Mouse (Mus musculus): ENCODE results near the gene Wnt1. TPM values are rescaled to one million over a fixed set of nuclear protein-coding genes. Genes with fewer than 3 reads are reported as not detected.
"Not testable (repeated sequence)": the region's sequence is repeated elsewhere in the genome, so short reads cannot be mapped to it uniquely, and the experiment has no call there.

Wnt1 gene
- total RNA-seq, 2 experiments from 2014 or later = not detected

DNA sequence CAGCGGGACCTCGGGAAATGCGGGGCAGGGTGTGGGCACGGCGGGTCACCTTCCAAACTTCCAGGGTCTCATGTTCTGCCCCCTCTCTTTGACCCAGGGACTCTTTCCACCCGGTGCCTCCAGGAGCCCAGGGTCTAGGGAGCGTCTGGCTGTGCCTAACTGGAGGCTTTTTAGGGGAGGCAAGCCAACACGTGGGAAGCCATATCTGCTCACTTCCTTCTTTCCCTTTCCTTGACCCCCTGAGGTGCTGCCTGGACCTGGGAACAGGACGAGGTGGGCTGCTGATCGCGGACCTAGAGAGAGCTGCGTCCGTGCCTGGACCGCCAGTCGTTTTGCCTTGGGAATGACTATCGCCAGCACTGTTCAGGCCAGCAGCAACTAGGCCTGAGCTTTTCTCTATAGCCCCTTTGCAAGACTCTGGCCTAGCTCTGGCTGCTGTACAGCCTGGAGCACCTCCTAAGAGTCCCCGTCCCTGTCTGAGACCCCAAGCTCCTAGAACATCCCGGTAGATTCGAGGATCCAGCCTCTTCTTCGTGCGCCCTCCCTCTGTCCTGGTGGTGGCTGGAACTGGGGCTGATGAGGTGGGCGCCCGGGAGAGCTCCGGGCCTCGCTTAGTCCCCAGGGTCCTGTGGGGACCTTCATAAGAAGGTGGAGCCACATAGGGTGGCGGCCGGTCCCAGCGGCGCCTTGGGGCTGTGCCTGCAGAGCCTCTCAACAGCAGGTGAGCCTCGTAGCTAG is 16.6 kb downstream of the Wnt1 start:
- DNase-seq = peak; percentile 13

DNA sequence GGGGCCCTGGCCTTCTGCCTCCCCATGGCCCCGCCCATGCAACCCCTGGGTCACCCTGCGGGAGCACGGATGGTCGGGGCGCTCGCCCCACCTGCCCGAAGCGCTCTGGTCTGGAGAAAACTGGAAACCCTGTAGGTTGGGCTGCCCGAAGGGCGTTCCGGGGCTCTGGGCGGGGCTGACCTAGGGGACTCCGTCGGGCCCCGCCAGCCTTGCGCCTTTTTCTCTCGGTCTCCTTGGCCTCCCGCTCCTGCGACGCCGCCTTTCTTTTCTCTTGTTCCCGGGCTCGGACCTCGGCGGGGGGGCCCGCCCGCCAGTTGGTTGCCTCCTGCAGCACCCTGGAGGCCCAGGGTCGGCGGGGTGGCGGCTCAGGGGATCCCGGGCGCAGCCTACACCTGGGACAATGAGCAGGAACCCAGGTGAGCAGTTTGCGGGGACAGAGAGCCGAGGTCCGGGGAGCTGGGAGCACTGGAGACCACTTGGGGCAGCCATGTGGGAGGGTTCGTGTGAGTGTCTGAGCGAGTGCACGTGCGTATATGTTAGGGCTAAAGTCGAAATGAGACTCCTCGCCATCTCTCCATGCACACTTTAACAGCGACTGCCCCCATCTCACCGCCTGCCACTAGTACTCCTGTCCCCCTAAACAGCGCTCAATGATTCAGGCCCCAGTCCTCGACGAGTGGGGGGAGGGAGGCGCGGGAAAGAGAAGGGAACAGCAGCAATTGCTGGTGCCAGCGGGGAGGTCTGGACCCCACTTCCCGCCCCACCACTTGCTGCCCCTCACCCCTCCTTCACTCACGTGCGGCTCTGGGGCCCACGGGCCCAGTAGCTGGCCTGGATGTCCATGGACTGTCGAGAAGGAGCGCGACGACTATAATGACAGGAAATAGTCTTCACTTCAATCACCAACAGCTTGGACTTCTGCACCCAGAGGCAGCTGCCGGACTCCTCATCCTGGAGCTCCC is 17.4 kb downstream of the Wnt1 start:
- peak; percentile 34 for DNase-seq

DNA sequence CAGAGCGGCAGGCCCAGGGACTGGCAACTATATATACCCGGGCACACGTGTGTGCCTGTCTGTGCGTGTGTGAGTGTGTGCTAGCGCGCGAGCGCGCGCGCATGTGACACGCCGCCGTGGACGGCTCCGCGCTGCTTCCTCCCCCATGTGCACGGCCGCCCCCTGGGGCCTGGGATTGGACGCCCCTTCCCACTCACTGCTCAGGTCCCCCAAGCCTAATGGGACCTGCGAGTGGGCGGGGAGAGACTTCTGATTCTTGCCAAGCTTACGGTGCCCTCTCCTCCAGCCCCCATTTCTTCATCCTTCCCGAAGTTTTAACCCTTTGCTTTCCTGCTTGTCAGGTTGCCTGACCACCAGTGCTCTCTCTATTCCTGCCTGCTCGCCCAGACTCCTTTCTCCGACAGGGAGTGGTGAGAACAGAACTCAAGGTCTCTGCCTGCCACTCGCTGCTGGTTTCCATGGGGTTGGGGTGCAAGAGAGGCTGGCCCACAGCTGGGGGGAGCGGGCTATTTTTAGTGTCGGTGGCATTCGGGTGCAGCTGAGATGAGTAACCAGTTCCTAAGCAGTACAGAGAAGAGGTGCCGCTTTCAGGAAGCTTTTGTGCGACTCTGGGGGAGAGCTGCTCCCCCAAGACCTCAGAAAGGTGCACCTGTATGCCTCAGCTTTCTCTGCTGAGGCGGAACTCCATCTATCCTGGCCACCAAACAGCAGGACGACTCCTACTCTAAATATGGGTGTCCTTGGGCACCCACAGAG is 18.4 kb downstream of the Wnt1 start:
- peak; percentile 42 for DNase-seq

DNA sequence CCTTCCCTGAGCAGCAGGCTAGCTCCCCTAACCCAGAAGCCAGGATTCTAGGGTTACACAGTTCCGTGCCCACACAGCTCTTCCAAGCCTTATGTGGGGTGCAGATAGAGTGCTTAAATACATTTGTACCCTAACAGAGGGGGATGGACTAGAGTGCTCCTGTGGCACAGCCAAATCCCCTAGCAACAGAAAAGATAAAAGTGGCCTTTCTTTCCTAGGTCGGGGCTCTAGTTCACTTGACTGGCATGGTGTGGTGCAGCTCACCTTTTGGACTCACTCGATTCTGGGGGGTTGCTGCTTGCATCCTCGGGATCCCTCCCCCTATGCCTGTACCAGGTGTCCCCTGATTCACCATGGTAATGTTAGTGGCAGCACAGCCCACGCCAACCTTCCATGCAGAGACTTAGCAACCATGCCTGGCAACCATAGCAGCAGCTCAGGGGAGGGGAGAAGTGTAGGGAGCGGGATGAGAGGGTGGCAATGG is 19.0 kb downstream of the Wnt1 start:
- DNase-seq = no peak

DNA sequence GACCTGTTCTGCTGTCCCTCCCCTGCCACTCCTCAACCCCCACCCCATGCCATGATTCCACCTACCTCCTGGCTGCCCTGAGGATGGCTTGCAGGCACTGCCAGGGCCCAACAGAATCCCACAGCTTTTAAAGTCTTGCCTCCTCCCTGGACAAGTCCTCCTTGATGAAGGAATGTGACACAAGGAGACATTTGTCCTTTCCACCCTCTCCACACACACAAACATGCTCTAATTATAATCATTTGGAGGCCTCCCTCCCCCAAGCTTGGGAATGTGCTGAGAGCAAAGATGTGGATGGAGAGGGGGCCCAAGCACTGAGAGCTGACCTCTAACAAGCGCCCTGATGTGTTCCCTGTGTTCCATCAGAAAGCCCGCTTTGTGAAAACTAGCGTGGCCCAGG is 19.7 kb downstream of the Wnt1 start, which contains the start of gene Ddn:
Gene Ddn, minus strand, starts transcription at position 101 of the 400 bp plus-strand sequence.
- no peak for DNase-seq

DNA sequence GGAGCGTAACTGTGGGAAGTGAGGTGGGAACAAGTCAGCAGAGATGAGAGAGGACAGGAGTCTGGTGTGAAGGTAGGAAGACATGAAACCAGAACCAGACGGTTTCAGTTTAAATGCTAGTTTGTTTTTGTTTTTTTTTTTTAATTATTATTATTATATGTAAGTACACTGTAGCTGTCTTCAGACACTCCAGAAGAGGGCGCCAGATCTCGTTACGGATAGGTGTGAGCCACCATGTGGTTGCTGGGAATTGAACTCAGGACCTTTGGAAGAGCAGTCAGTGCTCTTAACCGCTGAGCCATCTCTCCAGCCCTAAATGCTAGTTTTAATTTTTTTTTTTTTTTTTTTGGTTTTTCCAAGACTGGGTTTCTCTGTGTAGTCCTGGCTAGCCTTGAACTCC is 20.6 kb downstream of the Wnt1 start:
- not testable (repeated sequence) for DNase-seq

DNA sequence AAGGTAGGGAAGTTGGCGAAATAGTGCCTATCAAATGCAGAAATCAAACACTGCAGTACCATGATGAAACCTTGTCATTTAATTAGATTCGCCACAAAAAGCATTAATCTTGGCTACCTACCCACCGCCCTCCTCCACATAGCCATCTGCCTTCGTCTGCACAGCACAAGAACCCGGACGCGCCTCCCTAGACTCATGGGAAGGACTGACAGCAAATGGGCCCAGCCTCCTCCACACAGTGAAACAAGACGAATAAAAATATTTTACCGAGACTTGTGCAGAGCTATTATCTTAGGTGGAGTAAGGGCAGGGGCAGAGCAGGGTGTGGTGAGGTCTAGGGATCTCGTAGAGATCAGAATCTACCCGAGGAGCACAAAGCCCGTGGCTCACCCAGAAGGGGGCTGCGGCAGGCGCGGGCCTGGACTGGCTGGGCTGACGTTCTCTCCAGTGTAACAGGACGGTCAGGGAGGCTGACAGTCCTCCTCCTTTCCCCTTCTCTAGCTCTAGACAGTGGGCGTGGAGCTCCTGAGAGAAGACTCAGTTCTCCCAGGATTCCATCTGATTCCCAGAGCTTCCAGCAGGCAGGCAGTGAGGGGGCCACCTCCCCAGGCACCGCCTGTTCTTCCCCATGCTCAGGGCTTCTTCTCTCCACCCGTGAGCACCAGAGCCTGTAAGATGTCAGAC is 23.2 kb downstream of the Wnt1 start:
- DNase-seq = no peak

DNA sequence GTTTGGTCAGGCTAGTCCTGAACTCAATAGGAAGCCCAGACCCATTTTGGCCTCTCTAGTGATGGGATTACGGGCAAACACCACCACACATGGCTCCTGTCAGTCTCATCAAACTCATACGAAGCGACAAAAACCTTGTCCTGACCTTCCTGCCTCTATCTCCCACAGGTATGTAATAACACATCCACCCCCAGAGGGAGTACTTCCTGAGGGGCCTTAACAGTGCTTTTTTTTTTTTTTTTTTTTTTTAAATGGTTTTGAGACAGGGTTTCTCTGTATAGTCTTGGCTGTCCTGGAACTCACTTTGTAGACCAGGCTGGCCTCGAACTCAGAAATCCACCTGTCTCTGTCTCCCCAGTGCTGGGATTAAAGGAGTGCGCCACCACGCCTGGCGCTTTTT is 28.5 kb downstream of the Wnt1 start:
- DNase-seq = no peak

DNA sequence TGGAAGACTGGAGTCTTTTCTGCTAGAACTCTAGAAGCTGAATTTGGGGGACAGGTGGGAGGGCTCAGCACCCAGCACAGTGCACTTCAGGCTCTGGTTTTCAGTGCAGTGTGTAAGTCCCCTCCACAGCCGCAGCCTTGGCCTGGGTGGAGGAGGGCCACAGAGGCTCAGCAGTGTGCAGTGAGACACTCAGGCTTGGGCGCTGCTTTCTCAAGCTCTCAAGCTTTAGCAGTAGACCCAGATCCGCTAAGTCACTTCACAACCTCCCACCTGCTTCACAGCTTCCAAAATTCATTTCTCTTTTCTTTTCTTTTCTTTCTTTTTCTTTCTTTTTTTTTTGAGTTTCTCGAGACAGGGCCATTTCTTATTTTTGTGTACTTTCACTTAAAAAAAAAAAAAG is 31.3 kb downstream of the Wnt1 start:
- no peak for DNase-seq

DNA sequence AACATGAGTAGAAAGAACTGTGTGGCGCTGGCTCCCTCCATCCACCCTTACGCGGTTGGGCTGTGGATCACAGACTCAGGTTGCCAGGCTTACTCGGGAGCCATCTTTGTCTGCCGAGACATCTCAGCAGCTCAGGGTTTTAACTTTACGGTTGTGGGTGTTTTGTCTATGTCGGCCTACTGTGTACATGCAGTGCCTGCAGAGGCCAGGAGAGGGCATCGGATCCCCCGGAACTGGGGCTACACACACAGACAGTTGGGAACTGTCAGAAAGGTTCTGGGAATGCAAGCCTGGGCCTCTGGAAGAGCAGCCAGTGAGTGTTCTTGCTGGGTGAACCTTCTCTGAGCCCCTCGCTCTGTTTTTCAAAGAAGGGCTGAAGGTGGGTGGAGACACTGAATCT is 31.7 kb downstream of the Wnt1 start:
- no peak for DNase-seq

DNA sequence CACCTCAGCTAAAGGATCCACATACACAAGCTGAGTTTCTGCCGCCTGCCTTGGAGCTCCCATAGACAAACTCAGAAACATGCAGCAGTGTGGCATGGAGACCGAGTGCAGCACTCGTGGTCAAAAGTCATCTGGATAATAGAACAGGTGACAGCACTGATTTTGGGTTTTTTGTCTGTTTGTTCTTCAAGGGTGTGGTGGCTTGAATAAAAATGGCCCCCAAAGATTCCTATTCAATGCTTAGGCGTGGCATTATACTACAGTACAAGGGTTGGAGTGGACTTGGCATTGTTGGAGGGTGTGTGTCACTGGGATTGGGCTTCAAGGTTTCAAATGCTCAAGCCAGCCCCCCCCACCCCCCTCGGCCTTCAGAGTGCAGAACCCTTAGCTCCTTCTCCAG is 32.5 kb downstream of the Wnt1 start:
- DNase-seq = no peak

DNA sequence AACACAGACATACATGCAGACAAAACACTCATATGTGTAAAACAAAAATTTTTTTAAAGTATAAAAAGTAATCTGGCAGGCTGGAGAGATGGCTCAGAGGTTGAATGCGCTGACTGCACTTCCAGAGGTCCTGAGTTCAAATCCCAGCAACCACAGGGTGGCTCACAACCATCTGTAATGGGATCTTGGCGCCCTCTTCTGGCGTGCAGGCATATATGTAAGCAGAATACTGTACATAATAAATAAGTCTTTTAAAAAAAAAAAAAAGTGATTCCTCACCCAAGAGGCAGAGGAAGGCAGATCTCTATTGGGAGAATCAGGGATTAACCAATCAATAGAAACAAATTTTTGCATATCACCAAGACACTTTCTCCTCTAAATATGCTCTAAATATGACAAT is 33.8 kb downstream of the Wnt1 start:
- no peak for DNase-seq

DNA sequence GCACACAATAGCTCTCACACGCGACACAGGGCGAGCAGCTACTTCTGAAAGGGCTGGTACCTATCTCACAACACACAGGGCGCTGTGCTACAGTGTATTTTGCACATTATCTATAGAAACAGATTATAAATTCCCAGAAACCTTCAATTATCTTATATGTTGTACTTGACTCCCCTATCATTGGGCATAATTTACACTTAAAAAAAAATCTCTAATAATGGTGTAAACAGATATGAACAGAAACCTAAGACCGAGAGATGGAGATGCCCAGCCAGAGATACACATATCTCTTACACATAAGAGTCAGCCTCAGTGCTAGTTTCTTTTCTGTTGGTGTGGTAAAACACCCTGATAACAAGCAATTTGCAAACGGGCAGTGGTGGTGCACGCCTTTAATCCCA is 38.0 kb downstream of the Wnt1 start:
- DNase-seq = no peak

DNA sequence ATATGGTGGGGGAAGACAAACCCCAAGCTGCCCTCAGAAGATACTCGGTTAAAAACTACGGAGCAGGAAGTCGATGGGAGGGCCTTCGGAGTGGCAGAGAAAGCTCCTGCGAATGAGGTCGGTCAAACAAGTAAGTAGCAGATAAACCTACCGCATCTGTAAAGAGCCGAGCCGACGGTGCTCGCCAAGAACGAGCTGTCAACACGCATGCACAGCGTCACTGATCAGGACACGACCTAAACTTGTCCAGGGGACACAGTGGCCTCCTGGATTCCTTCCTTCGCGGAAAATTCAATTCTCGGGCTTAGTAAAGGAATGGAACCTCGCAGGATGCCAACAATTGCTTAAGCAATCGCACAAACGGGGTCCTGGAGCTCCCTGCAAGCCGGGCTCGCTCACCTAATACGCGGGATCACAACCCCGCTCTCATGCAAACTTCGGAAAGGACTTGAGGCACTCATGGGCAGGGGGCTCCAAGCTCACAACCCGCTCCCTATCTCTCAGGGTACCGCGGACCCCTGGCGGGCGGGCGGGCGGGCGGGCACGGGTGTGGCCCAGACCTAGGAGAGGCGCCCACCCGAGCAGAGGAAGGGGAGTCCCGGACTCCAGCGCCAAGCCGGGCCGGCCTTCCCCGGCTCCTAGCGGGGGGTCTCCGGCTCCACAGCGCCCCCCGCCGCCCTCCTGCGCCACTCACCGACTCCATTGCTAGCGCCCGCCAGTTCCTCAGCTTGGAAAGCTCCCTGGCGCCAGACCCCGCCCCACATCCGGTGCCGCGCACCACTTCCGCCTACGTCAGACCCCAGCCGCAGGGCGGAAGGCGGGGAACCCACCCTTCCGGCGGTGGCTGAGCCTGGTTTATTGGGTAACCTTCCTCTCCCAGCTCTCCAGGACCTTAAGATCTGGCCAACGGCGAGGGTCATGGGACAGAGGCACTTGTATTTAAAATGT is 41.4 kb downstream of the Wnt1 start, which contains the start of gene Prkag1:
Gene Prkag1, minus strand, starts transcription at position 786 of the 948 bp plus-strand sequence.
- peak; percentile 97 for DNase-seq

DNA sequence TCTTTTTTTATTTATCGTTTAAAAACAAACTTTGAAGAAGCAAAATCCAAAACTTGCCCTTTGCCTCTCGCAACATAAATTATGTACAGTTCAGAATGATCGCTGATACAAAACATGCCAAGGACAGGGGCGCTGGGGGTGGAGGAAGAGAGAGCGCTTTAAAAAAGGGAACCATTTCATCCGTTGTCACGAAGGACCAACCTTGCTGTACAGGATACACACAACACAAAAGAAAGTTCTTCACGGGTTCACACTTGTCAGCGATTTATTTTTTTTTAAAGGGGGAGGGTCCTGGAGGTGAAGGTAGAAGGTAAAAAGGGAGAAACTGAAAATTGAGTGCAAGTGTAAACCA is 42.0 kb downstream of the Wnt1 start:
- no peak for DNase-seq

DNA sequence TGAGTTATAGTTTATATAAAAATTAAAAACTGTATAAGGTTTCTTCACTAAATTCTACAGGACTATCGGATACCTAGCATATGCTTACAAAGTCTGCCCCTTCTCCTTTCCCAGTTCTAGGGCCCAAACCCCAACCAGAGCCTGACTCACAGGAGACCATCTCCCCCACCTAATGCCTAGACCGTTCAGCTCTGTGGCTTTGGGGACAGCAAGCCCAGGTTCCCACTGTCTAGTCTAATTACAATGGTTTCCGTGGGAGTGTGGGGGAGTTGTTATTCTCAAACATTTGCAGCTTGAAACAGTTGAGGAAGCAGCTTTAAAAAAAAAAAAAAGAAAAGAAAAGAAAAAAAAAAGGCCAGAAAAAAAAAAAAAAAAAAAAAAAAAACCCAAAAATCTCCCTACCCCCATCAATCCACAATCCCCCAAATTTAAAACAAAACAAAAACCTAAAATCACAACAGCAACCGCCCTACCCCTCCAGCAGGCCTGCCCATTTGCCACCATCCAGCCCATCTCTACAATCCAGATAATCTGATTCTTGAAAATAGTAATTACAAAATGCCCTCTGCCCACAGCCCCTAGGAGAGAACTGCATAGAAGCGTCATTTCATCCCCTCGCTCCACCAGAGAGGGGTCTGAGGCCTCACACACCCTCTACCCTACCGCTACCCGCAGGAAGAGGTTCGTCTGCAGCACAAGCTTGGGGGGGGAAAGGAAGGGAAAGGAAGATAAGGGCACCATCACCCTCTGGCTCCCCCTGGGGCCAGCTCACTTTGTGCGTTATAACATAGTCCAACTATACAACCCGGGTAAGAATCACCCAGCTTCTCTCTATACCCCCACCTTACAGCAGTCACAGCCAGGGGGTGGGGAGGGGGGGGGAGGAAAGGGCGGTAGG is 42.8 kb downstream of the Wnt1 start:
- no peak for DNase-seq

DNA sequence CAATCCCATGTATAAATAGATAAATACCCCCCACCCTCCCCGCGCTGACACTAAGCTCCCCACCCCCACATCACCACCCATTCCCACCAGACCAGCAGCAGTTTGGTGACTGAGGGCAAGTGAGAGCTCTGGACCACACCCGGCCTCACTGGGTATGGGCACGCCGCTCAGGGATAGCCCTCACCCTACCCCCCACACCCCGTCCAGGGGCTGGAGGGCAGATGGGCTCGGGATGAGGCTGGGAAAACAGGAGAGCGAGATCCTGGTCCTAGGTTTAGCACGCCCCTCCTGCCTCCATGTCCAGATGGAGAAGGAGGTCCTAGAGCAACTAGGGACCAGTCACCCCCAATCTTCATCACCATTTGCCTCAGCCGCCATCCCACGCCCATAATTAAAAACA is 43.6 kb downstream of the Wnt1 start:
- no peak for DNase-seq

DNA sequence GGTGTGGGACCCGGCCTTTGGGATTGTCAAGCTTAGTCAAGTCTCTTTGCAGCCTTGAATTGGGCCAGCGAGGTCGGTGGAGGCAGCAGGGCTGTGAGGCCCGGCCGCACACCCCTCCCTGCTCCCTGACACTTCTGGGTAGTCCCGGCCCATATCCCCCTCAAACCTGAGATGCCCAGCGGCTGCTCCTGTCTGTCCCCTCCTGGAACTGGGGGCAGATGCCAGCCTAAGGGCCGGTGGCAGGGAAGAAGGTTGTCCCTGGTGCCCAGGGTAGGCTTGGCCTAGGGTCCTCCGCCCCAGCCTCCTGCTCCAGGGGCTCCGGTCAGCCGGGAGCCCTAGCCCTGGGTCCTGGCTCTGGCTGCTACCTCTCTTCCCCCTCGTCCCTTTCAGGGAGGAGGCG is 44.4 kb downstream of the Wnt1 start:
- DNase-seq = no peak

DNA sequence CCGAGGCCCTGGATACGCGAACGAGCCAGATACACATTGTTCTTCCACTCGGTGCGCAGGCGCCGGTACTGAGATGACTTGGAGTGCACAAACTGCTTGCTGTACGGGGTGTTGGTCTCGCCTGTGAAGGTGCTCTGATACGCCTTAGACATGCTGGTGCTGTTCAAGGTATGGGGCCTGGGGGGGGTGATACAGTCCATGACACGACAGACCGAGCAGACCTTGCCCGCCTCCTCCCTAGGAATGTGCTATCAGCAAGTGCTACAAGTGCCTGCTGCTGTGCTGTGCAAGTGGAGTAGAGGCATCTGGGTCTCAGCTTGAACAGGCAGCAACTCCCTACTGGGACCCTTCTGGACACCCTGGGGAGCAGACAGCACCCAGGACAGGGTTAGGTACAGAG is 45.6 kb downstream of the Wnt1 start:
- no peak for DNase-seq

Measured in gastrocnemius, postnatal 10 days (tissue).